Mouse (Mus musculus) embryonic fibroblast, embryonic 13.5 days (primary cell): ENCODE results near the gene Tmbim7.
A peak's percentile ranks its signal among the peaks of the same experiment; 100 is the strongest.

Experiments
- CTCF ChIP-seq: IDR thresholded peaks from 2 replicates; pipeline ENCODE4 v1.5.1; 2011; ENCODE audit warnings: mild to moderate bottlenecking, control low read depth, low read length, moderate library complexity, borderline replicate concordance; ENCODE audit not compliant: insufficient read depth
- POLR2A ChIP-seq: IDR thresholded peaks from 2 replicates; pipeline ENCODE4 v1.6.1; 2011; ENCODE audit warnings: low read depth, mild to moderate bottlenecking, control low read depth, low read length, moderate library complexity

- TF ChIP-seq CTCF (peak; percentile 3; the same call in 1 of the 2 replicates), POLR2A (peak; percentile 11; the same call in 1 of the 2 replicates)
These were observed 3.8 kb upstream of the Tmbim7 start for GRCm38 (mm10) chr5:3646991-3647707.
